ENCODE assay signal across 9 mouse cellular contexts in the genomic region with DNA sequence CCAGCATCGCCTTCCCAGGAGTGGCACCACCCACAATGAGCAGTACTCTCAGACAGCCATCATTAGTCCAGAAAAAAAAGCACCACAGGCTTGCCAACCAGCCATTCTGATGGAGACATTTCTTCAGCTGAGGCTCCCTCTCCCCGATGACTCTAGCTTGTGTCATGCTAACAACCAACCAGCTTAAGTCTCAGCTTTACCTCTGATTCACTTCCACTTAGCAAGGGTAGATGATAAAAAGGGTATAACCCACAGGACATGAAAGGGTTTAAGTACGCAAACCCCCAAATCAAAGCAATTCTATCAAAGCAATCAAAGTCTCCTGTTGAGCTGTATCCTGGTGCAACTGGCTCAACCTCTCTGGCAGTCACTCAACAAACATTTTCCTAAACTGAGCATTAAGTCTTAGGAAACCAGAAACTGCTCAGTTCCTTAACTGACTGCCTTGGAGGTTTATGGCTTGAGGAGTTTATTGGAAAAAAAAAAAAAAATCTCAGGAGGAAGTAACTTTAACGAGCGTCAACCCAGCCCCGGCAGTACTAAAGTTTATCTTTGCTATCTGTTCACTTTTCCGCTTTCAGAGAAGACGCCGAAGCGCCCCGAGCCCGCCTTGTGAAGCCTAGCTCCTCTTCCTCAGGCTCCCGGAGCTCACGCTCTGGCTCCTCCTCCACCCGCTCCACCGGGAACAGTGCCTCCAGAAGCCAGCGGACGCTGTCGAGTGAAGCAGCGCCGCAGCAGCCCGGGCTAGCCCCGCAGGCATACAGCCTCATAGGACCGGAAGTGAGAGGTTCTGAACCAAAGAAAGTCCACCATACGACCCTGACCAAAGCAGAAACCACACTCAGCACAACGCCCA. TPM values are rescaled to one million over a fixed set of nuclear protein-coding genes. Genes with fewer than 3 reads are reported as not detected.
A peak's percentile ranks its signal among the peaks of the same experiment; 100 is the strongest.
DNase-seq lines count a peak whose midpoint lies in the region; ATAC-seq lines count a peak whose summit lies in the region.
"Had no signal": no experiment of that assay in that cellular context is flagged by ENCODE, and none has a peak within 500 bp of the region (broad histone marks: within the 10 kb centered on the region; RNA-seq: fewer than 3 reads in every experiment).

No protein-coding gene starts in this region.

- no peaks in the 10 kb centered on the region for H3K9me3 ChIP-seq in embryonic facial prominence, embryonic 14.5 days (ENCODE audit: control insufficient read depth, low read length)
- H3K9me3 ChIP-seq: G1E had no signal

- WGBS in embryonic facial prominence, embryonic 14.5 days, result 42% methylated on average over 26 of the region's 26 CpGs

- intact Hi-C loops in heart, postnatal 10 days (cut with DNase I), result loop anchor here (2.0 kb wide), 1 partner anchor 21 kb away; no protein-coding TSS in a partner anchor

- H3K4me1 ChIP-seq in embryonic facial prominence, embryonic 14.5 days (ENCODE audit: control insufficient read depth, insufficient read depth, low read length), result peaks cover 14% of the 10 kb centered on the region; the same call in 1 of the 2 replicates

- H3K9ac ChIP-seq in embryonic facial prominence, embryonic 14.5 days (ENCODE audit: low read depth, low read length), result peak overlapping the region; percentile 20; the same call in 1 of the 2 replicates

- peaks cover 24% of the 10 kb centered on the region for H3K36me3 ChIP-seq in embryonic facial prominence, embryonic 14.5 days (ENCODE audit: control insufficient read depth, insufficient read depth, low read length)
- H3K36me3 ChIP-seq: G1E had no signal

- no peak; the same call in 1 of the 2 replicates for ATAC-seq in monocyte, adult 5-6 weeks (replicated peaks; ENCODE audit: insufficient number of reproducible peaks, low FRiP score, low TSS enrichment, poor library complexity, severe bottlenecking)
- ATAC-seq in embryonic facial prominence, embryonic 14.5 days (ENCODE audit: low read depth), result no peak
- ATAC-seq in megakaryocyte-erythroid progenitor cell, adult 5-6 weeks (replicated peaks; ENCODE audit: low FRiP score, low TSS enrichment, poor library complexity, severe bottlenecking), result peak; percentile 59; the same call in 1 of the 2 replicates

- peak; percentile 19 to 46 for DNase-seq in monocyte, adult 2 months (ENCODE audit: low read depth in 1 of 2, low spot score in 2 of 2)
- DNase-seq in embryonic facial prominence, embryonic 14.5 days (ENCODE audit: low spot score), result no peak
- peak; percentile 70 to 74 for DNase-seq in heart, postnatal 10 days
- peak; percentile 63 to 66 for DNase-seq in kidney, postnatal 4 days
- DNase-seq in thymus, postnatal 36 days, result peak; percentile 37 to 42
- no peak for DNase-seq in left cerebral cortex, adult 9 months (ENCODE audit: low spot score in 2 of 2)

- peak overlapping the region; percentile 11; the same call in 1 of the 2 replicates for H3K4me2 ChIP-seq in embryonic facial prominence, embryonic 14.5 days (ENCODE audit: low read depth, low read length)

- H3K27ac ChIP-seq in embryonic facial prominence, embryonic 14.5 days (replicated peaks; ENCODE audit: low read depth, low read length), result peak overlapping the region; percentile 35; the same call in 1 of the 2 replicates

- H3K27me3 ChIP-seq in embryonic facial prominence, embryonic 14.5 days (replicated peaks; ENCODE audit: control insufficient read depth, insufficient read depth, low read length), result no peaks in the 10 kb centered on the region

- no peak overlapping the region for H3K4me3 ChIP-seq in embryonic facial prominence, embryonic 14.5 days (ENCODE audit: low read depth, low read length)

RNA-seq across cellular contexts. Expression of gene Hspa8, which starts 18.8 kb away (rescaled TPM):
- 2,780 to 3,802 TPM (median 3,103 TPM) in 3 replicates for total RNA-seq in monocyte, adult 5-6 weeks (2017)
- polyA plus RNA-seq in embryonic facial prominence, embryonic 14.5 days (2014; fragmentation: Nextera tagmentation; extraction: Ambion mirVana), result 2,298 and 2,577 TPM in 2 replicates
- 1,000 to 10,000 TPM; 1,111 to 1,159 TPM for total RNA-seq in heart, postnatal 10 days (2021)
- total RNA-seq in megakaryocyte-erythroid progenitor cell, adult 5-6 weeks (2014; fragmentation: Nextera tagmentation), result 3,454 and 3,626 TPM in 2 replicates
- 5,878 and 7,940 TPM in 2 replicates for total RNA-seq in megakaryocyte-erythroid progenitor cell, adult 5-6 weeks (2017)

Comparison
In these comparisons a context has a peak if more than half of its experiments do, and no peak if none do; other contexts are left out.
1. DNase-seq: peak in monocyte, adult 2 months (2 of 2), heart, postnatal 10 days (2 of 2), kidney, postnatal 4 days (2 of 2) and thymus, postnatal 36 days (2 of 2); none in embryonic facial prominence, embryonic 14.5 days (single experiment) and left cerebral cortex, adult 9 months (0 of 2).